Mouse (Mus musculus): Measurements from ENCODE around the gene Sec14l2. TPM values are rescaled to one million over a fixed set of nuclear protein-coding genes. Genes with fewer than 3 reads are reported as not detected.

Sec14l2 gene
- polyA plus RNA-seq, 2 experiments, result 1.7 to 5.1 TPM

- H3K4me1 ChIP-seq (ENCODE audit: control insufficient read depth, insufficient read depth, low read length), result peaks cover 16% of the 10 kb centered on the region
- no peak for ATAC-seq (ENCODE audit: low FRiP score, low read depth)
- TF ChIP-seq POLR2A (IDR thresholded peaks at IDR 0.05; ENCODE audit: borderline replicate concordance, extremely low read depth, insufficient read depth, insufficient read length), result no peak
- no peak overlapping the region for H3K27ac ChIP-seq (replicated peaks; ENCODE audit: low read depth, low read length)
- H3K27me3 ChIP-seq (ENCODE audit: control insufficient read depth, insufficient read depth, low read length), result no peaks in the 10 kb centered on the region
- H3K4me3 ChIP-seq (replicated peaks; ENCODE audit: low read length), result no peak overlapping the region
- H3K9me3 ChIP-seq (ENCODE audit: control insufficient read depth, low read length), result no peaks in the 10 kb centered on the region
- WGBS, result 67% methylated on average over 8 of the region's 8 CpGs
- H3K9ac ChIP-seq (ENCODE audit: low read depth, low read length, severe bottlenecking), result no peak overlapping the region
- DNase-seq (ENCODE audit: low spot score), result no peak
- no peaks in the 10 kb centered on the region for H3K36me3 ChIP-seq (ENCODE audit: control insufficient read depth, insufficient read depth, low read length)
- H3K4me2 ChIP-seq (replicated peaks; ENCODE audit: low read depth, low read length, severe bottlenecking), result no peak overlapping the region
Measured at GRCm38 (mm10) chr11:4098120-4098519, 25.1 kb downstream of the Sec14l2 start.

GRCm38 (mm10) chr11:4097091-4097621, 26.1 kb downstream of the Sec14l2 start:
- Histone ChIP-seq H3K36me3 (ENCODE audit: control insufficient read depth, insufficient read depth, low read length) (no peaks in the 10 kb centered on the region), H3K4me3 (replicated peaks; ENCODE audit: low read length) (peak overlapping the region; percentile 53), H3K4me2 (replicated peaks; ENCODE audit: low read depth, low read length, severe bottlenecking) (peak overlapping the region; percentile 69), H3K9me3 (ENCODE audit: control insufficient read depth, low read length) (no peaks in the 10 kb centered on the region), H3K4me1 (ENCODE audit: control insufficient read depth, insufficient read depth, low read length) (peaks cover 16% of the 10 kb centered on the region), H3K9ac (ENCODE audit: low read depth, low read length, severe bottlenecking) (peak overlapping the region; percentile 63), H3K27me3 (ENCODE audit: control insufficient read depth, insufficient read depth, low read length) (no peaks in the 10 kb centered on the region), H3K27ac (replicated peaks; ENCODE audit: low read depth, low read length) (peak overlapping the region; percentile 72)
- 30% methylated on average over 10 of the region's 10 CpGs for WGBS
- ATAC-seq (ENCODE audit: low FRiP score, low read depth), result peak; percentile 5
- no peak for DNase-seq (ENCODE audit: low spot score)
- no peak for TF ChIP-seq POLR2A (IDR thresholded peaks at IDR 0.05; ENCODE audit: borderline replicate concordance, extremely low read depth, insufficient read depth, insufficient read length)

- H3K9me3 ChIP-seq (ENCODE audit: control insufficient read depth, low read length), result no peaks in the 10 kb centered on the region
- peak overlapping the region; percentile 63 for H3K9ac ChIP-seq (ENCODE audit: low read depth, low read length, severe bottlenecking)
- WGBS, result 3% methylated on average over 45 of the region's 45 CpGs
- ATAC-seq (ENCODE audit: low FRiP score, low read depth), result peak; percentile 96
- peak; percentile 99 for DNase-seq (ENCODE audit: low spot score)
- peaks cover 16% of the 10 kb centered on the region for H3K4me1 ChIP-seq (ENCODE audit: control insufficient read depth, insufficient read depth, low read length)
- H3K27me3 ChIP-seq (ENCODE audit: control insufficient read depth, insufficient read depth, low read length), result no peaks in the 10 kb centered on the region
- peak overlapping the region; percentile 53 for H3K4me3 ChIP-seq (replicated peaks; ENCODE audit: low read length)
- peak overlapping the region; percentile 80 for H3K27ac ChIP-seq (replicated peaks; ENCODE audit: low read depth, low read length)
- peak overlapping the region; percentile 69 for H3K4me2 ChIP-seq (replicated peaks; ENCODE audit: low read depth, low read length, severe bottlenecking)
- peak; percentile 91; the same call in 1 of the 2 replicates for TF ChIP-seq POLR2A (IDR thresholded peaks at IDR 0.05; ENCODE audit: borderline replicate concordance, extremely low read depth, insufficient read depth, insufficient read length)
- H3K36me3 ChIP-seq (ENCODE audit: control insufficient read depth, insufficient read depth, low read length), result no peaks in the 10 kb centered on the region
Measured at GRCm38 (mm10) chr11:4096054-4096984, 26.9 kb downstream of the Sec14l2 start.

DNA sequence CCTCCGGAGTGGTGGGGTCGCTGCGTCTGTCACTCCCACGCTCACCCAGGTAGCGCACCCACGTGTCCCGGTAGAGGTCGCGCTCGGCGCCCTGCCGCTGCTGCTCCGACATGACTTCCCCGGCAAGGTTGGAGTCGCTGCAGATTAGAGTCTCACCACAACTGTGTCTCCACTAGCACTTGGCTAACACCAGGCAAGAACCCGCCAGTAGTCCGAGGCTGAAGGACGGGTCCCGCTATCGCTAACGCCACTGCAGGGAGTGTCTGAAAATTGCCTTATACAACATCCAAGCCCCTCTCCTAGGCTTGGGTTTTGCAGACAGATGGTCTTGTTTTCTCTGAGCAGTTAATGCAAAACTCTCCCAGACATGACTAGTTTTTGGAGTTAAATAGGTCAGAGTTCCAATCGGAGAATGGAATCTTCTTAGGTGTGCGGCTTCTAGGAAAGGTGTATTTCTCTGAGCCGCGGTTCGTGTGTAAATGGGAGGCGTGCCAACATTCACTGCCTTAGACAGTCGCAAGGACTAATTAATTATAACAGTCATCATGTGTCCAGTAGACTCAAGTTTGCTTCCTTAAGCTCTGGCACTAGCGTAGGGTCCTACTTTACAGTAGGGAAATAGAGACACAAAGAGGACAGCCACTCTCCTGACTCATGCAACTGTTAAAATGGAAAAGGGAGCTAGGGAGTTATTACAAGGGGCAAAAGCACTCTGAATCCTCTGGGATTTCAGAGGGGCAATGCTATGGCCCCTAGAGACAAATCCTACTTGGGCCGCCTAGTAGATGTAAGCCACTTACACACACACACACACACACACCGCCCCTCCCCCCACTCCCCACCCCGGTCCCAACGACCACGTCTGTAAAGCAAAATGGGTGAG, 27.8 kb downstream of the Sec14l2 start, which contains the start of gene Mtfp1:
Gene Mtfp1, minus strand, starts transcription at position 275 of the 883 bp plus-strand sequence.
- Histone ChIP-seq H3K4me2 (replicated peaks; ENCODE audit: low read depth, low read length, severe bottlenecking) (peak within 1 kb of the TSS; percentile 69), H3K9me3 (ENCODE audit: control insufficient read depth, low read length) (no peaks in the 10 kb centered on the region), H3K27me3 (ENCODE audit: control insufficient read depth, insufficient read depth, low read length) (no peaks in the 10 kb centered on the region), H3K36me3 (ENCODE audit: control insufficient read depth, insufficient read depth, low read length) (no peaks in the 10 kb centered on the region), H3K27ac (replicated peaks; ENCODE audit: low read depth, low read length) (peak within 1 kb of the TSS; percentile 80), H3K4me1 (ENCODE audit: control insufficient read depth, insufficient read depth, low read length) (peaks cover 16% of the 10 kb centered on the region), H3K9ac (ENCODE audit: low read depth, low read length, severe bottlenecking) (peak within 1 kb of the TSS; percentile 63), H3K4me3 (replicated peaks; ENCODE audit: low read length) (peak within 1 kb of the TSS; percentile 53)
- WGBS, result 6% methylated on average over 31 of the region's 34 CpGs
- TF ChIP-seq POLR2A (IDR thresholded peaks at IDR 0.05; ENCODE audit: borderline replicate concordance, extremely low read depth, insufficient read depth, insufficient read length), result no peak
- ATAC-seq (ENCODE audit: low FRiP score, low read depth), result no peak
- peak; percentile 31 for DNase-seq (ENCODE audit: low spot score)

Measured in limb, embryonic 14.5 days (tissue).